Mouse (Mus musculus) right cerebral cortex, adult 2 months (tissue): ENCODE measurements at regions not wholly inside any gene's neighbourhood (a gene's known extent, or its start where the extent isn't known, plus 50 kb on each side); places are given as distances from the start of the nearest gene placed in this dataset.

Experiments
- DNase-seq, 2 experiments: peaks; one replicate each; pipeline ENCODE4 v3.0.0; 2021 to 2022; ENCODE audit warnings: low spot score in 2 of 2

DNA sequence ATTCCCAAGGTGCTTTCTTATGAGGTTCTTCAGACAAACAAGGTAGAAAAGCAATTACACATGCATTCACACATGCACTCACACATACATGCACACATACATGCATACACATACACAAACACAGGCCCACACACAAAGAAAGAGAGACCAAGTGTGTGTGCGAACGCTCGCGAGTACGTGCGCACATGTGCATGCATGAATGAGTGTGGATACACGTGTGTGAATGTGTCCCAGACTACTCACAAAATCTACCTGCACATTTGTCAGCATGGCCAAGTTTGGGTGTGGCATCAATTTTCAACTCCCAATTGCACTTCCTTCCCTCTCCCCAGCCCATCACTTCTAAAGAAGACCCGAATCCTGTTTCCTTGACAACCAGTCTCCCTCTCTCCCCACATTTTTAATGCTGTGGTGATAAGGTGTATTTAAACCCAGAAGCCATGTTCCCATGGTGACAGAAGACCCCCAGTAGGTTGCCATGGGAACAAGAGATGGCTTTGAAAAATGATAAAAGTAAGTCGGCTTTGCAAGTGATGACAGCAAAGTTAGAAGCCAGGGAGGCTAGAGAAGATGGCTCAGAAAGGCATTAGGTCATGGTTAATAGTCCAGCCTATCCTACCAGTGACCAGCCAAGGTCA, 206.3 kb downstream of the Rpl10-ps3 start:
- no peak for DNase-seq

DNA sequence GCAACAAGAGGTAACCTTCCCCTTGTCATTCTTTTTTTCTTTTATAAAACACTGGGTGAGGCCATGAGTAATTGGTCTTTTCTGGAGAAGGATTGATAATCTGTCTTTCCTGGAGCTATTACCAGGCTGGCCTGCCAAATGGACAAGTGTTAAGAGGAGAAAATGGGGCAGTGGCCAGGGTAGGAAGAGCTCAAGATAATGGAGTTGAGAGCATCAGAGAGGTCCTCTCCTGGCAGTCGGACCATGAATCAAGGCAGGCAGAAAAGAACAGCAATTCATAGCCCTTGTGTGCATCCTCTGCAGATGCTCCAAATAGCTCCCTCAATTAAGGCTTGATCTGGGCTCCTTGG, 208.2 kb downstream of the Rpl10-ps3 start:
- DNase-seq: no peak

DNA sequence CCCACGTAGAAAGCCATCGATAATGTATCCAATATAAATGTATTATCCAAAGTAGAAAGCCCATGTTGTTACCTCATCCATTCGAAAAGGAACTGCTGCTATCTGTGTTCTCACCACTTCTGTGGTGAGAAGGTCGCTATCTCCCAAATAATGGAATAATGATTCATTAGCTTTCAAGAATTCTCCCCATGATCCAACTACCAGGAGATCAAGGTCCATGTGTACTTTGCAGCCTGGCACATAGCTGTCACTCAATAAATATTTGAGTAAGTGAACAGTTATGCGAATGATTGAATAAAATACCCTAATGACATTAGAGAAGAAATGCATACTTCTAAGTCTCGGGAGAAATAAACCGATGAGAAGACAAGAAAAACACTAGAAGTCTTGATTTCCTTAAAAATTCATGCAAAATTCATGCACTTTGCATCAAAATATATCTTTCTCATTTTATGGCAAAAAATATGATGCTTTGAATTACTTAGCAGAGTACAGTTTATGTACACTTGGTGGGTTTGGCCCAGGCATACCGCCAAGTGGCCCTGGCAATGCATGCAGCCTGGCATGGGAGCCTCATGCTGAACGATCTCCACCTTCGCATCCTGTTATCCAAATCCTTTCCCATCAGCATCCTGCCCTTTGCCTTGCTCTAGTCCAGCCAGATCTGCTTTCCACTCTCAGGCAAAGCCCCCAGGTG, 208.7 kb downstream of the Rpl10-ps3 start:
- DNase-seq: no peak

DNA sequence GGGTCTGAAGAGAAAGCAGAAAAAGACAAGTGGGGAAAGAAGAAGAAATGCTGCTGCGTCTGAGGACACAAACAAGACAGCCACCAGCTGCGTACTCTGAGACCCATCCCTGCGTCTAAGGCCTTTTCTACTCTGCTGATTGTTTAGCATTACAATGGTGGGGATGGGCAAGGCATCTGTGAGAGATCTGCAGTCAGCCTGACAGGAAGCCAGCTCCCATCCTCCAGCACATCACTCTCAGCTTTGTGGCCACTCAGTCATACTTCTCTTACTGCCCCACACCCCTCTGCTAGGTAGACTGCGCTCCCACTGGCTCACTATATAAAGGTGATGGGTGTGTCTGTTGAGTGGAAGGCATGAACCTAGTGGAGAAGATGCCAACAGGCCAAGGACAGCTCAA, 220.5 kb downstream of the Rpl10-ps3 start:
- DNase-seq: no peak

DNA sequence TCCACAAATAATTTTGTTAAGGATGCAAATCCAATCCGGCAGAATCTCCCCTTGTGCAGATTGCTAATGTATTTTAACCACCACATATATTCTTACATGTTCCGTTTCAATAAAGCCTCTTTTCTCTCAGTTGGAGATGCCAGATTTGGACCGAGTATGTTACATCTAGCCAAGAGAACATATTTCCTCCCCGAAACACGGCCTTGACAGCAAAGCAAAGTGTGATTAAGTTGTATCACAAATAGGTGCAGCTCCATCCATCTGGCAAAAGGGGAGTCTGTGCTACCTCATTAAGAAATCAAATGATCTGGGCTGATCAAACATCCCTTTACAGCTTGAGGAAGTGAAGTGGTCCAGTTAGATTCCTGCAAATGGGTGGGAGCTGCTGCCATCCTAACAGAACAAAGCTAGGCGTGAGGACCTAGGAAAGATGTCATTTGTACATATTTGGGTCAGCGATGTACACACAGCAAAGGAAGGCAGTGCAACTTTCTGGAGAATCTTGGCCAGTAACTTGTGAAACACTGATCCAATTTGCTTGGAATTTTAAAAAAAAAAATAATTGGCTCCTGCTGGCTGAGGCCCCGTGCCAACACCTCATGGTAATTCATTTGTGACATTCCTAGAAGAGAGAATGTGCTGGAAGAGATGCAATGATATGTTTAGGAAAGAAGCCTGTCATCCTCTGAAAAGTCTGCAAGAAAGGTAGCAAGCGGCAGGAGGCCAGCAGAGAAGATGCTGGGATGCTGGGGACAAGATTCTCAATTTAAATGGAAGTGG, 223.8 kb downstream of the Rpl10-ps3 start:
- no peak for DNase-seq

DNA sequence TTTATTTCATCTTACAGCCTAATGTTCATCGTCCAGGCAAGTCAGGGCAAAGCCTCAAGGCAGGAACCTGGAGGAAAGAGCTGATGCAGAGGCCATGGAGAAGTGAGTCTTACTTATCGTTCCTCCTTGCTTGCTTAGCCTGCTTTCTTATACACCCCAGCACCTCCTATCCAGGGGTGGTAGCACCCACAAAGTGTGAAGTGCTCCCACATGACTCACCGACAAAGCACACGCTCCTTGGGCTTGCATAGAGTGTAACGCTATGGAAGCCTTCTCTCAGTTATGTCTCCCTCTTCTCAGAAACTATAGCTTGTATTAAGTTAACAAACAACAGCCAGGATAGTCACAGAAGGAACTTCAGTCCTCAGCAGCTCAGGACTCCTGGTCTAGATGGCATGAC, 225.4 kb downstream of the Rpl10-ps3 start:
- no peak for DNase-seq

DNA sequence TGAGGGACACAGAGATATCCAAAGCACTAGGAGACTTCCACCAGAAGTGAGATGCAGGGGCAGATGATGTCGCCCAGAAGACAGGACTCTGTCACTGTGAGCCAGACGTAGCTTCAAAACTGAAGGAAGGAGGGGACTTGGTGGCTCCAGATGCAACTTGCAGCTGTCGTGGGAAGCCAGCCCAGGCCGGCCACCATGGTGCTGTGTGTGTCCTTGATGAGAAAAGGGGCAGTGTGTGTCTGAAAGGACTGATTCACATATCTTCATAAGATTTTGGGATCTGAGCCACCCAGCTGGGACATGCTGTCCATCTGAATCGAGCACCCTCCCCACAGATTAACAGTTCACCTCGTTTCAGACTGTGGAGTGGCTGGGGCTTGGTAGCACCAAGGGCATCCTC, 226.2 kb downstream of the Rpl10-ps3 start:
- DNase-seq: no peak

DNA sequence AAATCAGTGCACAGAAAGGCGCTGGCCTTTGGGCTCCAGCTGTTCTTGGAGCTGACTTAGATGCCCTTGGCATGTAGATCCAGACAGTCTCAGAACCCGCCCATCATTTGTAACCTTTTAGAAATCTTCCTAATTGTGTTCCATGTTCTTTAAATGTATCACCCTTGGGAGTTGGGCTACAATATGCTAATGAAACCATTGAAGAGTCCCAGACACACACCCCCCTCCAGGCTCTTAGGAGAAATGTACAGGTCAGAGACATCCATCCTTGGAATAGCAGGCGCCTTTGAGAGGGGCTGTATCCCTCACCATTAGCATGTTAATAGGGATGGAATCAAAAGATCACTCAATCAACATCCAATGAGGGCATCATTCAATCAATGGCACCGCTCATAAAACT, 238.2 kb downstream of the Rpl10-ps3 start:
- no peak for DNase-seq

DNA sequence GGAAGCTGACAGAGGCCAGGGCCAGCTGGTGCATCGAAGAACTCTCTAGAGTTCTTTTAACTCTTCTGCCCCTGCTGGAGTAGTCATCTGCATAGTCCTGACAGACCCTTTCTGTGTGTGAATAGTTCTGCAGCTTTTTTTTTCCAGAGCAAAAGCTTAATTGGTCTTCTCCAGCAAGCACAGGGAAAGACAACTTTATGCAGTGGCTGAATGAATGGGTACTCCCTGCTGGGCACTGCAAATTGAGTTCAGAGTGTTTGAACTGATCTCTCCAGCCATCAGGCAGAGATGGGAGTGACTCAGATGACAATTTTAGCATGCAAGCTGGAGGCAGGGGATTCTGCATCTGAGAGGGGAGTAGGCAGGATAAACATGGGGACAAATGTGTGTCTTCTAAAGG, 242.0 kb downstream of the Rpl10-ps3 start:
- no peak for DNase-seq

DNA sequence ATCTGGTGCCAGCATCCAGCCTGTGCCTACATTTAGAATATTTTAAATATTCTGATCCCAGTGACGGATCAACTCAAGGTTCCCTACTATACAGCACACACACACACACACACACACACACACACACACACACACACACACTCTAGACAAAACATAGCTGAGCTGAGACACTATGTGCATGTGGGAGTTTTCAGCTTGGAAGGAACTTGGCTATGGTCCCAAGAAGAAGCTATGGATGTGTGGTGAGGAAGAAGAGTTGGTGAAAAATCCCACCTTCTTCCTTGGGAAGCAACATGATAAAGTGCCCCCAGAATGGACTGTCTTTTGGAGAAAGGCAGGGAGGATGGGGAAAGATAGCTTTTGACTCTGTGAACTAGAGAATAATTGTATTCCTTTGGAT, 243.7 kb downstream of the Rpl10-ps3 start:
- DNase-seq: no peak

DNA sequence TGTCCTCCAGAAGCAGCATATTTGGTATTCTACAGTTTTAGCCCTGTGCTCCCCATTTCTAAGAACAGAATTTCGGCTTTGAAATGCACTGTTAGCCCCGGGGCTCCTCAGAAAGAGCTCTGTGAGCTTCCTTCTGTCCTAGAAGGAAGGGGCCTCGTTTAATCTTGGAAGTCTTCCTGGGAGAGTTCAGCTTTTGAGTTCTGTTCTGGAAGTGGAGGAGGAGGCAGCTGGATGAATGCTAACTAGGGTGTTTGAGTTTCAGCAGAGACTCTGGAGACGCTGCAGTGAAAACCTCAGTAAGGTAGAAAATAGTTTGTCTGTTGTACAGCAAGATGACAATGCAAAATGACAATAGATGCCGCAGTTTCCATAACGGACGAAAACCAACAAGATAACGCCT, 253.8 kb downstream of the Rpl10-ps3 start:
- DNase-seq: peak in 1 of 2 experiments; percentile 18

DNA sequence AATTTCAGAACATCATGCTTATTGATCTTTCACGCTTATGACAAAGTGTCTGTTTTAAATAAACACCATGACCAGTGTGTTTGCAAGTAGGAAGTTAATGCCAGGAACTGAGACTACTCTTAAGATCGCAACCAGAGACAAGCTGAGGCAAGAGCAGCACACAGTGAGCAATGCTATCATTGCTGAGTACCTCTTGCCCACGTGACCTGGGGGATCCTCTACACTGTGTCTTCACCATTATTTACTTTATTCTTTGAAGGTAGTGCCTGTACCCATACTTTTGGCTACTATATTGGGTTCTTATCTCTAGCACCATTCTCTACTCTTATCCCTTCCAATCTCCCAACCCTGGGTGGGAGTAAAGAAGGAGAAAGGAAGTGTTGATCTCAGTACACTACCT, 254.9 kb downstream of the Rpl10-ps3 start:
- DNase-seq: no peak

DNA sequence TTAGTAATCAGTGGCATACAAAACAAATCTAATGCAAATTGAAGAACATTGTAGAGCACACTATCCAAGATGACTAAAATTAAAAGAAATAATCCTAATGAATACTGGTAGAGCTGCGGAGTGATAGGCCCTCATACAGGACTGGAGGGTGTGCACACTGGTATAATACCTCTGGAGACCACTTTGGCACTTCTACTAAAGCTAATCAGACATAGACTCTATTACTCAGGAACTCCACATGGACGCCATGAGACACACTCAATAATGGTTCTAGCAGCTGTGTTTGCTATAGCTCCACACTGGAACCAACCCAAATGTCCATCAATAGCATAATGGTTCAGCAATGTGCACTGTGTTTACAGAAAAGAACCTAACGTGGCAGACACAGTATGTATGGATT, 264.6 kb downstream of the Rpl10-ps3 start:
- no peak for DNase-seq

DNA sequence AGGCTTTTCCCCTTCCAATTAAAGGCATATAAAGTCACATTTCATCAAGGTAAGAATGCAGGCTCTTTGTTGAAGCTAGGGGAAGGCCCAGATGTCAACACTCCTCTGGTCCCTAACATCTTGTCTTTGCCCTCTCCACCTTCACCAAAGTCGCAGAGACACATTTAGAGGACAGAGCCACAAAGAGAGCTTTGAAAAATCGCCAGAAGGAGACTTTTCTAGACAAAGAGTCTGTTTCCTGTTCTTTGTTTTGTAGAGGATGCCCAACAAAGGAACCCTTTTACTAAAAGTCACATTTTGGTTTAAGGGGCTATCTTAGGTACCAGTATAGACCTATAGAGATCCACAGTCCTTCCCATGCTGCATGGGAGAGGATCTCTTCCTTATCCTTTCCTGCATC, 269.9 kb upstream of the Ncam1 start:
- no peak for DNase-seq

DNA sequence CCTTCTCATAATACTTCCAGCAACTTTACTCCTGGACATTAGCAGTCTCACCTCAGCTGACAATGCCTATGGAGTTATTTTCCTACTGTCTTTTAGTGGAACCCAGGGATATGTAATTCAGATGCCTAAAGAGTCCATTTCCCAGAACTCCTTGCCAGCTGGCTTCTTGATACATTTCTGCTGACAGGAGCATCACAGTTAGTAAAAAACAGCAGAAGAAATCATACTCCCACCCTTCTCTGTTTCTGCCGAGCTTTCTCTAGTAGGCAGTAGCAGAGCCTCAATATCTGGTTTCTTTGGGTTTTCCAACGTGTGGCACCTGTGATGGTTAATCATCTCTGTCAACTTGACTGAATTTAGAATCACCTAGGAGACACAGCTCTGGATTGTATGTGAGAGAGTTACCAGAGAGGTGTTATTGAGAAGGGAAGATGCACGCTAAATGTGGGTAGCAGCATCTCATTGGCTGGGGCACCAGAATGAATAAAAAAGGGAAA, 269.1 kb upstream of the Ncam1 start:
- peak in 1 of 2 experiments; percentile 13 for DNase-seq

DNA sequence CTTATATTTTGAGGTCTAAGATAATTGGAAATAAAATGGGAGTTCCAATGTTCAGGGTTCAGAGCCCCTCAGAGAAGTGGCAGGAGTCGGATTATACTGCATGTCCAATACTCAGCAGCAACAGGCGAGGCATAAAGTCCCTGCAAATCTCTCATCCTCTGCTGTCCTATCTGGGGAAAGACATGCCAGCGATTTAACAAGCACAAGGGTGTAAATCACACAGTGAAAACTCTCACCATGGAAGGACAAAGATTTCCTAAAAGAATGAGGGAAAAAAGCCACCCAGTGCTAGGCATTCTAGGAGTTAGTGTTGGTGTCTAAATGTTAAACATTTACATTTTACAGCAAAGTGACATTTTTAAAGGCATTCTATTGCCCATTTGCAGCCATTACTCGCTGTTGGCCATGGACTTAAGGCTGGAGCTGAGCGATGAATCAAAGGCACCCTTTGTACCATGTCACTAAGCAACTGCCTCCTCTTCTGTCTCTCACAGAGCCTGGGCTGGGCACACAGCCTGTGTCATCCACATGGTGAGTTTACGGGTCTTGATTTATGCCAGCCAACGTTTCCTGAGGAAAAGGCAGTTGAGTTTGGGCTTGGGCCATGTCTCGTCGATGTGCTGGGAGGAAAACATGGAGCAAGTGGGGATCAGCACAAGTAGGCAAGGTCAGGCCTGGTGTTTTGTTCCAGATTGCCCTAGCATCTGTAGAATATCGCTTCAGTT, 265.9 kb upstream of the Ncam1 start:
- DNase-seq: peak; percentile 10 to 16

DNA sequence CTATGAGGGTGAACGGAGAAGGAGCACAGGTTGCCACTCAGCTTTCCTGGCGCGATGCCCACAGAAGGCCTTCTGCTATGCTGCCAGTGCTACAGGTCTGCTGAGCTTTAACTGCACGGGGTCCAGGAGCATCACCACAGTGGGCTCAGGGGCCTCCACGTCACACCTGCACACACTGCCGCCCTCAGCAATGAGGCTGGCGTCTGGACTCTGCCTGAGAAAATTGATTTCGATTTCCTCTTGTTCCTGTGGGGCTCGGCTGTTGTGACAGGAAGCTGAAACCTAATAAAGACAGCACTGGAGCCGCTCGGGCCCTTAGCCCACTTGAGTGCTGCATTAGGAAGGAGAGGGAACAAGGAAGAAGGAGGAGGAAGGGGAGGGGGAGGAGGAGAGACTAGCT, 239.5 kb upstream of the Ncam1 start:
- no peak for DNase-seq

DNA sequence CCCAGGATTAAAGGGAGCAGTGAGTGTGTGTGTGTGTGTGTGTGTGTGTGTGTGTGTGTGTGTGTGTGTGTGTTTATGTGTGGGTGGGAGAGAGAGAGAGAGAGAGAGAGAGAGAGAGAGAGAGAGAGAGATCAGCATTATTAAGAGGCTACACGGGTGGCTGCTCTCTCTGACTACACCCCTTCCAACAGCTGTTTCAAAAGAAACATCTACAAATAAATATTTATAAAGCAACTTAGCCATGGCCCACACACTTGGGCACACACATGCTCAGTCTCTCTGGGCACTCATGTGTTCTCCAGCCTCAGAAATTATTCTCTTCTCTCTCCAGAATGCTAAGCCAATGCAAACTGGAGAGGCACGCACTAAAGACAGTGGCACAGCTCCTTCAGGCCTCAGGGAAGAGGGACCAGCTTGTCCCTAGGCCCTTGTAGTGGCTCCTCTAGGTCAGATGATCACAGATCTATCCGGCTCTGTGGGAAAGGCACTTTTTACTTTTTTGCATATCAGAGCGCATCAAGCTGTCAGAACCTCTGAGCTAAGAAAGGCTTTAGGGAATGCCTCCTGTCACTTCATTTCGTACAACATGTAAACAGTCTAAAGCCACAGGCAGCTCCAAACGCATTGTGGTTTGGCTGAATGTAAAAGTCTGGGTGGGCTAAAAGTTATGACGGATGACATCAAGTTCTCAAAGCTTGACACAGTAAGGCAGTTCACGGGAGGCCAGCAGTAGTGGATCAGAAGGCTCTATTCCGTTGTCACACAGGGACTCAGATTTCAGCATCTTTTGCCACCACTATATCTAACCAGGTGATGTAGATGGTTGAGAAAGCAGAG, 233.8 kb upstream of the Ncam1 start:
- DNase-seq: no peak

DNA sequence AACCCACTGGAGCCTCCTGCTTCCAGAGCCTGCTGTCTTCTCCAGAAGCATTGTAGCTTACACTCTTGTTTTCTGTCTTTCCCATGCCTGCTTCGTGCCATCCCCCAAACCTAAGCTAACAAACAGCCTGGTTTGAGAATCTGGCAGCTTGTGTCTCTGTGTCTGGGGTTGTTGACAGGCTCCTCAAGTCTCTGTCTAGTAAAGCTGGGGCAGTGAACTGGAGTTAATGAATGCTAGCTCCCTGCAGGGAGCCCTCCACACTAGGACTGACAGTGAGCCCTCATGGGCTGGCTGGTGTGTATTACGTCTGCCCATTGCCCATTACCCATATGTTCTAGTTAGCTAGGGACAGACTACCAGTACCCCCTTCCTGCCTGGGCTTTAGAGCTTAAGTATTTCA, 232.6 kb upstream of the Ncam1 start:
- no peak for DNase-seq

DNA sequence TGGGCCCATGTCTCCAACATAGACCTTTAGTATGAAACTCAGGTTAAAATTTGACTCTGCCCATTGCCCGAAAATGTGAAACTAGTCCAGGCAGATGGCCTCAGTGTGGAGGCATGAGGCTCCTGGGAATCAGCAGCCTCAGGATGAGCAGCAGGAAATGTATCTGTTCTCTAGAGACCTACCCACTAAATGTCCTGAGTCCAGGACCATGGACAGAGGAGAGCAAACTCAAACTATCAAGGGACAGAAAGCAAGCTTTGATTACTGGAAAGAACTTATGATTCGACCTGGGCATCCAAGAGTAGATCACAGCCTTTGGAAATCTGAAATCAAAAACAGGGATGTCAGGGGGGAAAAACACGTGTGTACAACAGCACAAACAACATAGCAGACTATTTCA, 230.3 kb upstream of the Ncam1 start:
- DNase-seq: no peak

DNA sequence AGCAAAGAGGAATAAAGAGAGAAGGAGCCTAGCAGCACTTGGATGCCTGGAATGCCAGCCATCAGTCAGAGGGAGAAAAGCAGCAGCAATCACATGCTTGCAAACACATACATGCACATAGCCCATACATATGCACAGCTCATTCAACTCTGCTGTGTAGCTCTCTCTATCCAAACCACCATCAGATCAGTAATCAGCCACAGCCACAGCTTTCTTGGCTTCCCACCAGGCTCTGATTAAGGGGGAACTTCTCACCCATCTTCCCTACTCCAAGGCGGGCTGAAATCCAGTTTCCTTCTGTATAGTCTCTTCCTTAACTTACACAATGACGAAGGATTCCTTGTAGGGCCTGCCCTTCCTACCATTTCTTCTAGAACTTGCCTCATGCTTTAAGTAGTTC, 229.8 kb upstream of the Ncam1 start:
- DNase-seq: no peak
